Mouse (Mus musculus): ENCODE results near the gene Sec16a. TPM values are rescaled to one million over a fixed set of nuclear protein-coding genes. Genes with fewer than 3 reads are reported as not detected.

Gene Sec16a
- total RNA-seq (2014; fragmentation: Nextera tagmentation) (42.3 and 47.0 TPM in 2 replicates), total RNA-seq (2017) (29.8 and 32.5 TPM in 2 replicates)

DNA sequence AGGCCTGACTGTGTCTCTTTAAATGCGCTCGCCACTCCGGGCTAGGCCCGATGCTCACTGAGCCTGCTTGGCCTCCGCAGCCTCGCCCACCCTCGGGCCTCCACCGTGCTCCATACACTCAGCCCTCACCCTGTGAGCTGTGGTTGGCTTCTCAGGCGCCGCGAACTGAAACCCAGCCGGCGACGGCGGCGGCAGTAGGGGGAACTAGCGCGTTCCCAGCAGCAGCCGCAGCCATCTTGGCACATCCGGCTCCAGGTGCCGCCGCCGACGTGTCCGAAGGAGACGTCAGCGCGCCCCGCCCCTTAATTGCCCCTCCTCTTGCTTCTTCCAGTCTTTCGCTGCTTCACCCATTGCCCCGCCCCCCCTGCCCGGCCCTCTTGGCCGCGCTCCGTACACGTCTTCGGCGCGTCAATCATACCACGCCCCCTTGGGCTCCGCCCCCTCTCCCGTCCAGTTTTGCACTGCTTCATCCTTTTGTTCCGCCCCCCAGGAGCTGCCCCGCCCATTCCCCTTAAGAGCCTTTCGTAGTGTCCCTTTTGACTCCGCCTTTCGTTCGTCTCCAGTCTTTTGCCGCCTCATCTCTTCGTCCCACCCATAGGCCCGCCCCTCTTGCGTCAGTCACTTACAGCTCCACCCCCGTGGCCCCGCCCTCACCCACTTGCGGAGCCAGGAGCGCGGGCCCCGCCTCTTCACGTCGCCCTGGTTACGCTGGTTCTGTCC is at the start of gene Sec16a:
TSS of gene Sec16a (minus strand) at position 271 of the 720 bp plus-strand sequence.
- peak; percentile 74 for ATAC-seq (replicated peaks; ENCODE audit: poor library complexity, severe bottlenecking)

DNA sequence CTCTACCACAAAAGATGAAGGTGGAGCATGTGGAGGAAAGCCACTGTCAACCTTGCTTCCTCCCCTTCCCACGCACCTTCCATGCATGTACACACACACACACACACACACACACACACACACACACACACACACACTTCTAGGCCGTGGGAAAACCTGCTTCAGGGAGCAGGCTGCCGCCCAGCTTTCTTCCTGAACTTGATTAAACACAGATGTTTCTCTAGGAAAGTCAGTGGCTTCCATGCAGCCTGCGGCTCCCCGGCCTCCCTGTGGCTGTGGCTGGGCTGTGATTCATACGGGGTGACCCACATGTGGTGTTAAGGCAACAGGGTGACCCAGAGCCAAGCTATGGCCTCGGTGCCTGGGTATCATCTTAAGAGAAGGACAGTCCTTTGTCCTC is 49.4 kb upstream of the Sec16a start:
- ATAC-seq (replicated peaks; ENCODE audit: poor library complexity, severe bottlenecking): no peak

DNA sequence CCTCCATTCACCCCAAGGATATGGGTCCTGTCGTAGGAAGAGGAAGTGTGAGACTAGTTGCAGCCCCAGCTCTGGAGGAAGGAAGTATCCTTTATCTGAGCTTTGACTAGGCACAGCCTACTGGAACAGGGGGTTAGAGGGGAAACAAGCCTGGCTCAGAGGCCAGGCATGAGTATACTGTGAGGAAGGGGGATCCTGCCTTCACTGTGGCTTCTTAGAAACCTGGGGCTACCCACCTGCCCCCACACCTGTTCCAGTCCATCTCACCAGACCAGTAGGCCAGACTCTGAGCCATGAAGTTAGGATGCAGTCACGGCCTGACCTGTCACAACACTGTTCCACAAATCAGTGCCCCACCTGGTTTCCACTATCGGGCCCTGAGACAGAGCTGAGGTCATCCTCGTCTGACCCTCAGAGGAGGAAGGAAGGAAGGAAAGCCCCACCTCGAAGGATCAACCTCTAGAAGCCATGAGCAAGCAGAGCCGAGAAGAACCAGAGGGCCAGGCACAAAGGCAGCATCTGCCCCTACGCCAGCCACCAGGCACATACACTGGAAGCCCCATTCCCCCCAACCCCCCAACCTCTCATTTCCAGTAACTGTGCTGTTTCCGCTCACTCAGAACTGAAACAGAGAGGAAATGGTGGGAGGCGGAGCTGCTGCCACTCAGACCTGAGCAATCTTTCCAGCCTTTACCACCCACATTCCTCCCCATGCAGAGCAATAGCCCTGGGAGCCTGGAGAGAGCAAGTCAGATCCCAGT is 48.2 kb upstream of the Sec16a start:
- peak; percentile 87 for ATAC-seq (replicated peaks; ENCODE audit: poor library complexity, severe bottlenecking)

DNA sequence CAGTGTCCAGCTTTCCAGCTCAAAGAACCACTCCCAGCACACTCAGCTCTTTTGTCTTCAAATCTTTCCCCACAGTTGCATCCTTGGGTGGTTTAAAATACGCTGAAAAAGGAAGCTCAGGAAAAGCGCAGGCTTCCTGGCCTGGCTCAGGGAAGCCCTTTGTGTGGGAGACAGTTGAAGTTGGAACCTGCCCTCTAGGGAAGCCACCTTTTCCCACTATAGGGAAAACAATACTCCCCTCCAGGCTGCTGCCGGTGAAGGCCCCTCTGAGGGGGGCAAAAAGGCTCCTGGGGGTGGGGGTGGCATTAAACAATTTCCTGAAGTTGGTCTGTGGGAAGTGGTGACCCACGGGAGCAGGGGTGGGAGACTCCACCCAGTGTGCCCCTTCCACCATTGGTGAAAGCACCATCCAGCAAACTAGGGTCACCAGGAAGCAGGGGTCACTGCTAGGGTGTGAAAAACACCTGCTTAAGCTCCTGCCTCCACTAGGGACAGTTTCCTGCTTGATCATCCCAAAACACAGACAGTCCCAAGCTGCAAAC is 45.8 kb upstream of the Sec16a start:
- no peak for ATAC-seq (replicated peaks; ENCODE audit: poor library complexity, severe bottlenecking)

DNA sequence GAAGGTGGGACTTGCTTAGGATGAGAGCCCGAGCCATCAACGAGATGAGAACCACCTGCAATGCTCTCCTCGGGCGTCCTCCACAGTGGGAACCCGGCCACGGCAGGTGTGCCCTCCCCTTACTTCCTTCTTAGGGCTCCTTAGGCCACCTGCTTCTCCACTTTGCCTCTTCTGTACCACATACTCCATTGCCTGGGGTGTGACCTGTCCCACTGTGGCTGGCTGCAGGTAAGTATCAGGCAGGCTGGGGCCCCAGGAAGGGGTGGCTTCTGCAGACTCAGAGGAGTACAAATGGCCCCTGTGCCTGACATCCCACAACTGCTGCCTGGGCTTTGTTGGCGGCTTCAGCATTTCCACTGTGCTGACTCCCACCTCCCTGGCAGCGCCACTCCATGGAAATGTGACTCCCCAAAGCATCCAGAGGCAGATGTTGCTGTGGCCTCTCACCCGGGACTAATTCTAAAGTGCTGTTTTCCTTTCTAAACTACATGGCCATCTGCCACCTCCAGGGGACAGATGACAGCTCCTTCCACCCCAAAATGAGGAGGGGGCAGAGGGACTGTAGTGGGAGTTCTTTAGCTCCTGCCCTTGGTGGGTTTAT is 43.6 kb upstream of the Sec16a start:
- ATAC-seq (replicated peaks; ENCODE audit: poor library complexity, severe bottlenecking): no peak

DNA sequence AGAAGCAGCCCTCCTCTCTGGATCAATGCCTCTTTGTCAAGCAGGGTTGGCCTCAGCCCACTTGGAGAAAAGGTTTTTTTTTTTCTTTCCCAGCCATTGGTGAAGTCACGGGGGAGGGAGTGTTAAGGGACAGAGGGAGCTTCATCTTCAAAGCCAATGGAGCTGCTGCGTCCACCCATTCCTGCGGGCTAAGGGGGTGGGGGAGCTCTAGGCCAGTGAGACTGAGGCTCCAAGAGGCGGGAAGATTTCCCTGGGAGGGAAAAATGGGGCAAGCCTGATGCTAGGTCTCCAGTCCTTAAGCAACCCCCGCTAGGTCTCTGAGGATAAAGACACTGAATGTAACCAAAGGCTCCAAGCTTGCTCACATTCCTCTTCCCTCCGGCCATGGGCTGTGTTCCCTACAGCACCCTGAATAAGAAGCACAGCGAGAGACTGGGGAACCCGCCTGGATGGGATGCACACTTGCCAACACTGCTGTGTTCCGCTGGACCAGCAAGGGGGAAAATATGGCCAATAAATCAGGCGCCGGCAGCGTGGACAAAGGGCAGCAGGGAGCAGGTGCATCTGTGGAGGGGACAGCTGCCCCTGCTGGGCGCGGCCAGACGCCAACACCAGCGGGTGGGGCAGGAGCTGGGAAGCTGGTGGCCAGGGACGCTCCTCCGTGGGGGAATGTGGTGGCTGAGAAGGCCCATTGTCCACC is 42.5 kb upstream of the Sec16a start:
- no peak for ATAC-seq (replicated peaks; ENCODE audit: poor library complexity, severe bottlenecking)

DNA sequence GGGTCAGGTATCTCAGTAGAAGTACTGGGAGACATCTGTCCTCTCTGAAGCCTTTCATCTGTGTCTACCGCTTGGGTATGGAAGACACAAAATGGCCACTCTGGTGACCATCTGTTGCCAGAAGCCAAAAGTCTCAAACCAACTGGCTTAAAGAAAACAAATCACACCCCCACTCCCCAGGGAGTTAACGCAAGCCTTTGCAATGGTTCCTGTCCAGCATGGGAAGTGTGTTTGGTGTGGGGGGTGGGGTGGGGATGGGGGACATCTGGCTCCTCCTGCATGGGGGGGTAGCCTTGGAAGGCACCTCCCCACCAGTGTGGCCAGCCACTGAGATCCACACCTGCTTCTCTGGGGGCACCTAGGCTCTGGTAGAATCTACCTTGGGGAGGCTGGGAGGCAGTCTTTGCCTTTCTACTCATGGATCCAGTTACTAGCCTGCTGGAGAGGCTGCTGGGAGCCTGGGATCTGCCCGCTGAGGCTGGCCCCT is 41.9 kb upstream of the Sec16a start:
- no peak for ATAC-seq (replicated peaks; ENCODE audit: poor library complexity, severe bottlenecking)

DNA sequence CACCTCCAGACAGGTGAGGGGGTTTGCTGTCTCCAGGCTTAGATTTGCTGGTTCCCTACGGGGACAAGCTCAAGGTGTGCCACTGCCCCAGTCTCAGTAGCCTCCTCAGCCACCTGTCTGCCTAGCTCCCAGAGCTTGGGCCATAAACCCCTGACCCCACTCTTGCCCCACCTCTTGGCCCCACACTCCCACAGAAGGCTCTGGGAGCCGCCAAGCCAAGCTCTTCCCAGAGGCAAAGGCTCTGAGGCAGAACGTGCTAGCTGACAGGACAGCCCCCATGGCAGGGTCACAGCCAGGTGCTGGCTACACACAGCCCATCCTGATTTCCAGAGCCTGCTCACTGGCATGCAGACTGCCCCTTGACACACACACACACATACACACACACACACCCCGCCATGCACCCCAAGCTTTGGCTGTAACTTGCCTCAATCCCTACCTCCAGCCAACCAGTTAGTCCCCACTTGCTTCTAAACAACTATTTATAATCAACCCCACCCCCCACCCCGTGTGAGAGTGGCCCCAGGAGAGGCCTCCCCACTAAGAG is 41.3 kb upstream of the Sec16a start:
- ATAC-seq (replicated peaks; ENCODE audit: poor library complexity, severe bottlenecking): no peak

DNA sequence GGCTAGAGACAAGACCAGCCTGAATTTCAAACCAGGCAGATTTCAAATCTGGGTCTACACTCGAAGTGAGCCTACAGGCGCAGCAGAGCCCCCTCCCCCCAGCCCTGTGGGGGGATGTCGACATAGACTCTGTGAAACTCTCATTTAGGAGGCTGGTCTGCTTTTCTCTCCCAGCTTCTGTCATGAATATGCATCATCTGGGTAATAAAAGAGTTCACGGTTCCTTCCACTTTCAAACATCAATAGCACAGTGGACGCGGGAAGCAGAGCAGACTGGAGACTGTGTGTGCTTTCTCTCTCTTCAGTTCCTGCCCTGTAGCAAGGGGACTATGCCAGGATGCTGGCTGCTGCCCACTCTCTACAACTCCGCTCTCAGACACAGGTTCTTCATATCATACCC is 40.7 kb upstream of the Sec16a start:
- ATAC-seq (replicated peaks; ENCODE audit: poor library complexity, severe bottlenecking): 0 out of 2 replicates have a peak, but pooled peaks have one; percentile 5

DNA sequence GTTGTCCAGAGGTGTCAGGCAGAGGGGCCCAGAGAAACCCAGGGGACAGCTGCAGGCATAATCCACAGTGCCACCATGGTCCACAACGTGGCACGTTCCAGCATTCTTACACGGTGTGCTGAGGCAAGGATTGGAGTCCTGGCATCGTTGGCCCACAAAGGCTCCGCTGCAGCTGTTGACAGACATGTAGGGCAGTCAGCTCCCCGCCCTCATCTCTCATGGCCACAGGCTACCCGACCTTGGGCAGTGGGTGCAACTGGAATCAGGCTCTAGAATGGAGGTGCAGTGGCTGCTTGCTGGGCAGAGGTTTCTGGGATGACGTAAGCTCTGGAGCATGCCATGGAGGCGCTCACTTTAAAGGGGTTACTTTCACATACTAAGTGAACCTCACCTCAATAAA is 40.3 kb upstream of the Sec16a start:
- no peak for ATAC-seq (replicated peaks; ENCODE audit: poor library complexity, severe bottlenecking)

DNA sequence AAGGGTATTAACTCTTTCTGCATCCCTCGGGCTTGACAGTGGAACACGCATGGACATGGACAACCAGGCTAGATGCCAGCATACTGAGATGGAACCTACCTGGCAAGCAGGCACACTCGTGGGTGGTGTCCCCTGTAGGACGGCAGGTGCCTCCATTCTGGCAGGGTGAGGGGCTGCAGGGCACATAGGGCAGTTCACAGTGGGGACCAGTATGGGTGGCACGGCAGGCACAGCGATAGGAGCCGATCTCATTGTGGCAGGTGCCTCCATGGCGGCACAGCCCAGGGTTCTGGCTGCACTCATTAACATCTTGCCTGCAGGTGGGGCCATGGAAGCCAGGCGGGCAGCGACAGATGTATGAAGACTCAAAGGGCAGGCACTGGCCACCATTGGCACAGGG is 39.2 kb upstream of the Sec16a start:
- no peak for ATAC-seq (replicated peaks; ENCODE audit: poor library complexity, severe bottlenecking)

DNA sequence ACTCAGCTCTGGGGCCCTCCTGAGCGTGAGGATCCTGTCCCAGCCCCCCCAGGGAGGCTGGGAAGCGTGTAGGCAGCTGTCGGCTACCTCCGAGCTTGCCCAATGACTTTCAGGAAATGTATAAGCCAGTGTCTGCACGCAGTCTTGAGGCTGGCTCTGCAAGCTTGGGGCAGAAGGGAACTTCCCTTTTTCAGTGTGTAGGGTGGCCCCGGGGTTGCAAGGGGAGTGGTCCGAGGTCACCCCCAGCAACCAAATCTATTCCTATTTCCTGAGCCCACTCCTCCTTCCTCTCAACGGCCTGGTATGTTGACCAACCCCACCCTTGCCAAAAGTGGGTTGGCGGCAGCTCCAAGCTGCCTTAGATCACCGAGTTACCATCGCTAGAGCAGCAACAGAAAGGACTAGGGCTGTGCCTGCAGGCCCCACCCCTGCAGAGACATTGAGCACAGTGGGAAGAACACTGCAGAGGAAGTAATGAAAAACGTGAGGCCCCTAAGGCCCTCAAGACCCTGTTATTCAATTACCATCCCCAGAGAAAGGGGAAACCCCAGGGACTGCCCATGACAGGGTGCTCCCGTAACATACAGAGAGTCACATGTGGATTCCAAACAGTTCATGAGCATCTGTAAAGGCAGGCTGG is 38.3 kb upstream of the Sec16a start:
- ATAC-seq (replicated peaks; ENCODE audit: poor library complexity, severe bottlenecking): peak; percentile 83

DNA sequence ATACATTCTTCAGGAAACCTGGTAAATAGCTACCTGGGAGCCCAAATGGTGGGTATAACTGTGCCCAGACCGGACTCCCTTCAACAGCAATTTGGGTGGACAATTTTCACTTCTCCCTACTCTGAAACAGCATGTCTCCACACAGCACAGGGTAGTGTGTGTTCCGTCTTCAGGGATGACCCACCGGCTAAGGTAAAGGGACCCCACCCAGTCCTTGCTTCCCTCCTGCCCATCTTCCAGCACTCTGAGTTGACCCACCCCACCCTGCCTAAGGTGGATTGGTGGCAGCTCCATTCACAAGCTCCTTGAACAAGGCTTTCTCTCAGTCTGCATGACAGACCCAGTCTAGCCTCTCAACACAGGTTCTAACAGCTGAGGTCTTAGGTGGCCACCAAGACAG is 37.8 kb upstream of the Sec16a start:
- peak; percentile 2; the same call in 1 of the 2 replicates for ATAC-seq (replicated peaks; ENCODE audit: poor library complexity, severe bottlenecking)

DNA sequence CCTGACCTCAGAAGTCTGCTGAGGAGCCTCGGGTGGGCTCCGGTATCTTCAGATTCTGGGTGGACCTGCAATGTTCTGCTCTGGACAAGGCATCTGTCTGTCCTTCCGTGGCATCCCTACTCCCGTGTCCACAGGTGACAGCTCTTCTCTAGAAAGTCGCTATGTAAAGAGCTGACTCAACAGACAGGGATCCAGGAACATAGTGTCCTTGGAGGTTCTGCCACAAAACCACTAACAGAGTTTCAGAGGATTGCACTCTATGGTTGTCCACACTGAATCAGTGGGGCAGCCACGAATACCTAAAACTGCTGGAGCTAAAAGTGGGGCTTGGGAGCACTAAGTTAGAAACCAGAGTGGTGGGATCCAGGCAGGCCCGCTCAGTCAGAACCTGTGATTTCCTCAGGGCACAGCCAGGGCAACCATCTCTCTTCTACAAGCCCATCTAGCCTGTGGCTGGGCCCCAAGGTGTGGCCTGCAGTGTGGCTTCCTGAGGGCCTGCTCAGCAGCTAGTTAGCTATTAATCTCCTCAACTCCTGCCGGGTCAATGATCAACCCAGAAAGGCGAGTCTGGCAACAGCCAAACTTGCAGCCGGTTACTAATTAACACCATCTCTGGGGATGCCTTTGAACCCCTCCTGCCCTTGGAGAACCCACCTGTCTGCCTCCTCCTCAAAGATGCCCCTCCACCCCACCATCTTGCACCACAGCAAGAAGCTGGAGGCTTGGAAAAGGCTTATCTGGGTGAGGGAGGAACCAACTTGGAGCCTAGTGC is 36.9 kb upstream of the Sec16a start:
- no peak for ATAC-seq (replicated peaks; ENCODE audit: poor library complexity, severe bottlenecking)

DNA sequence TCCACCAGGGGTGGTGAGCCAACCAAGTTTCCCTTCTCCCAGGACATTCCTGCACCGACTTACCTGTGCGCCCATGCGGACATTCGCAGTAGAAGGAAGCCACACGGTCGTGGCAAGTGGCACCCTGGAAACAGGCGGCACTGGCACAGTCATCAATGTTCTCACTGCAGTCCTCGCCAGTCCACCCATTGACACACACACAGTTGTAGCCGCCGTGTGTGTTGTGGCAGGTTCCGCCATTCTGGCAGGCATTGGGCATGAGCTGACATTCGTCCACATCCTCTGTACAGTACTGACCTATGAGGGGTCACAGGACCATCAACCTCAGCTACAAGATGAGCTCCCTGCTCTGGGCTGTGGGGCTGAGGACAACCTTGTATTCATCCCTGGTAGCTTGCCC is 35.9 kb upstream of the Sec16a start:
- no peak for ATAC-seq (replicated peaks; ENCODE audit: poor library complexity, severe bottlenecking)

DNA sequence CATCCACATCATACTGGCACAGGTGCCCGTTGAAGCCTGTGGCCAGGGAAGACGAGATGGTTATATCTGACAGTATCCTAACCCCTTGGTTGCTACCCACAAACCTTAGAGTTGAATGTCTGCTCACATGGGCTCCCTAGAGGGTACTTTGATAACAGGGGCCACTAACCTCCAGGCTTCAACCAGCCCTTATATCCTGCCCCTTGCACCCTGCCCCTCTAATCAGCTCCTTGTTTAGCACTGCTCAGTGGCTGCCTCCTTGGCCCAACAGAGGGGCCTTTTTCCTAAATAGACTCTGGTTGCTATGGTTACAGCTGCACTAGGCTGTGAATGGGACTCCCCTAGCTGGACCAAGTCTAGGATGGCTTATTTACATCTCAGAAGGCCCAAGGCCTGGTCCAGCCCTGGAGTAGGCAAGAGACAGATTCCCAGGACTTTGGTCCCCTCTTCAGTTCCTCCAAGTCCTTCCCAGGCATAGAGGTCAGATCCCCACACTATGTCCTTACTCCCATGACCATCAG is 33.7 kb upstream of the Sec16a start:
- ATAC-seq (replicated peaks; ENCODE audit: poor library complexity, severe bottlenecking): no peak

DNA sequence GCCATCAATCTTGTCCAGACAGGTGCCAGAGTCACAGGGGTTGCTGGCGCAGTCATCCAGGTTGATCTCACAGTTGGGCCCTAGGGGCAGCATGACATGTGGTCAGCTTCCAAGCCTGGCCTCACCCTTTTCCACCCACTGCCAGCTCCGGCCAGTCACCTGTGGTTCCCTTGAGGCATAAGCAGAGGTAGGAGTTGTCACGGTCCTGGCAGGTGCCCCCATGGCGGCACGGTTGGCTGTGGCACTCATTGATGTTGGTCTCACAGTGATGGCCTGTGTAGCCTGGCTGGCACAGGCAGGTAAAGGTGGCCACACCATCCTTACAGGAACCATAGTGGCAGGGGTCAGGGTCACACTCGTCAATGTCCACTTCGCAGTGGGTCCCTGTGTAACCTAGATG is 32.9 kb upstream of the Sec16a start:
- ATAC-seq (replicated peaks; ENCODE audit: poor library complexity, severe bottlenecking): no peak
